Mouse (Mus musculus): ENCODE data around the gene Crybb3. TPM values are rescaled to one million over a fixed set of nuclear protein-coding genes. Genes with fewer than 3 reads are reported as not detected.
A peak's percentile ranks its signal among the peaks of the same experiment; 100 is the strongest.

Crybb3 gene
- polyA plus RNA-seq, 1 experiment from 2014 or later = 1.5 TPM

GRCm38 (mm10) chr5:113120741-113121590 is 39.6 kb upstream of the Crybb3 start:
- Histone ChIP-seq H3K36me3 (ENCODE audit: insufficient read depth, low read length) (no peaks in the 10 kb centered on the region), H3K4me2 (replicated peaks; ENCODE audit: low read depth, low read length) (0 out of 2 replicates have a peak overlapping the region, but pooled peaks have one; percentile 25), H3K9ac (replicated peaks; ENCODE audit: low read depth) (no peak overlapping the region; the same call in 1 of the 2 replicates), H3K27me3 (replicated peaks; ENCODE audit: insufficient read depth, low read length) (no peaks in the 10 kb centered on the region), H3K4me3 (ENCODE audit: low read depth, low read length) (no peak overlapping the region), H3K4me1 (ENCODE audit: insufficient read depth, low read depth, low read length) (peaks cover 8% of the 10 kb centered on the region; the same call in 1 of the 2 replicates), H3K27ac (ENCODE audit: low read length) (peak overlapping the region; percentile 68), H3K9me3 (ENCODE audit: low read length) (no peaks in the 10 kb centered on the region)
- 24% methylated on average over 15 of the region's 15 CpGs for WGBS
- peak; percentile 42 for ATAC-seq
- no peak for DNase-seq (ENCODE audit: low spot score)
- TF ChIP-seq EP300 (IDR thresholded peaks at IDR 0.05) (no peak), CTCF (IDR thresholded peaks at IDR 0.05) (no peak)

DNA sequence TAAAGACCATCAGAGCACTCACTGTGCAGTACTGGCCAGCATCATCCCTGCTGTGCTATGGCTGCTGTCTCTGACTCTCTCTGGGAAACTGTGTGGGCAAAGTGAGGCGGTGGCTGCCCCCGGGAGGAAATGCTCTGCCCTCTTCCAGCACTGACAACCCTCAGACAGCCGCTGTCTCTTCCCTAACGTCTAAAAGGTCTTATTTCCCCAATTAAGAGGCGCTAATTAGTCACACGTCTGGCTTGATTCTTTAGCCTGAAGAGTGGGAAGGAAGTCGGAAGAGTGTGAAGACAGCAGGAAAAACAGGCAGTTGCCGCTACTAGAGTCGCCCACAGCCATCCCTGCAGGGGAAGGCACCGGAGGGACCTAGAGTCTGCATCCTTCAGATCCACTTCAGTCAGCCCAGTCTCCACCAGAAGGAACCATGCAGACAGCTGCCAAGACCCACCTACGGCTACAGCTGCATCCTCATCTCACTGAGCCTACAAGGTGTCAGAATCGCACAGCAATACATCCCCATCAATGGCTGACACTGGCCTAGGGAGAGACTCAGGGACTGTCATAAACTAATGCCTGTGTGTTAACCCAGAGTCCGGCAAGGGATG is 38.6 kb upstream of the Crybb3 start:
- H3K9ac ChIP-seq (replicated peaks; ENCODE audit: low read depth) = no peak overlapping the region
- H3K4me1 ChIP-seq (ENCODE audit: insufficient read depth, low read depth, low read length) = peaks cover 8% of the 10 kb centered on the region; the same call in 1 of the 2 replicates
- WGBS = 37% methylated on average over 13 of the region's 13 CpGs
- no peak overlapping the region for H3K4me2 ChIP-seq (replicated peaks; ENCODE audit: low read depth, low read length)
- DNase-seq (ENCODE audit: low spot score) (no peak), ATAC-seq (no peak)
- TF ChIP-seq EP300 (IDR thresholded peaks at IDR 0.05) (no peak), CTCF (IDR thresholded peaks at IDR 0.05) (no peak)
- H3K27ac ChIP-seq (ENCODE audit: low read length) = no peak overlapping the region
- H3K9me3 ChIP-seq (ENCODE audit: low read length) = no peaks in the 10 kb centered on the region
- no peaks in the 10 kb centered on the region for H3K36me3 ChIP-seq (ENCODE audit: insufficient read depth, low read length)
- no peak overlapping the region for H3K4me3 ChIP-seq (ENCODE audit: low read depth, low read length)
- H3K27me3 ChIP-seq (replicated peaks; ENCODE audit: insufficient read depth, low read length) = no peaks in the 10 kb centered on the region

GRCm38 (mm10) chr5:113119291-113119690 is 37.9 kb upstream of the Crybb3 start:
- no peak overlapping the region for H3K9ac ChIP-seq (replicated peaks; ENCODE audit: low read depth)
- no peaks in the 10 kb centered on the region for H3K9me3 ChIP-seq (ENCODE audit: low read length)
- no peaks in the 10 kb centered on the region for H3K27me3 ChIP-seq (replicated peaks; ENCODE audit: insufficient read depth, low read length)
- no peak overlapping the region for H3K27ac ChIP-seq (ENCODE audit: low read length)
- DNase-seq (ENCODE audit: low spot score) = no peak
- WGBS = 61% methylated on average over 9 of the region's 9 CpGs
- H3K4me3 ChIP-seq (ENCODE audit: low read depth, low read length) = no peak overlapping the region
- H3K36me3 ChIP-seq (ENCODE audit: insufficient read depth, low read length) = no peaks in the 10 kb centered on the region
- H3K4me2 ChIP-seq (replicated peaks; ENCODE audit: low read depth, low read length) = no peak overlapping the region
- H3K4me1 ChIP-seq (ENCODE audit: insufficient read depth, low read depth, low read length) = peaks cover 8% of the 10 kb centered on the region; the same call in 1 of the 2 replicates
- no peak for TF ChIP-seq EP300 (IDR thresholded peaks at IDR 0.05)
- no peak for TF ChIP-seq CTCF (IDR thresholded peaks at IDR 0.05)
- ATAC-seq = no peak

DNA sequence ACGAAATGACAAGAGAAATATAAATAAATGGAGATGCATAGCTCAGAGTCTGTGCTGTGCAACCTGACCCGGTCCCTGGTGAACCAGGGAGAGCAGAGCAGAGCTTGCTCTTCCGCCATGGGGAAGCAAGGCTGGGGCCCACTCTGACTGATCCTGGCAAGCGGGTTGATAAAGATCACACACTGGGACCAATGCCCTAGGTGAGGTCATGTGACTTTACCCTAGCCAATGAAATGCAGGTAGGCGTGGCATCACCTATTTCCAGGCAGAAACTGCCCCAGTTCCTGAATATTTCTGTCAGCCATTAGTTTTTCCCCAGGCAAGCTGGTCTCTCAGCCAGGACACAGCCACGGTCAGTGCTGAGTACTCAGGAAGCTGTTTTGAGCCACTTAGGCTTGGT is 37.3 kb upstream of the Crybb3 start:
- H3K27ac ChIP-seq (ENCODE audit: low read length) = no peak overlapping the region
- DNase-seq (ENCODE audit: low spot score) (peak; percentile 61), ATAC-seq (peak; percentile 20; the same call in 1 of the 2 replicates)
- H3K9ac ChIP-seq (replicated peaks; ENCODE audit: low read depth) = no peak overlapping the region
- no peak overlapping the region for H3K4me2 ChIP-seq (replicated peaks; ENCODE audit: low read depth, low read length)
- H3K27me3 ChIP-seq (replicated peaks; ENCODE audit: insufficient read depth, low read length) = no peaks in the 10 kb centered on the region
- WGBS = 28% methylated on average over 6 of the region's 6 CpGs
- H3K4me1 ChIP-seq (ENCODE audit: insufficient read depth, low read depth, low read length) = peaks cover 11% of the 10 kb centered on the region; the same call in 1 of the 2 replicates
- no peaks in the 10 kb centered on the region for H3K36me3 ChIP-seq (ENCODE audit: insufficient read depth, low read length)
- H3K9me3 ChIP-seq (ENCODE audit: low read length) = no peaks in the 10 kb centered on the region
- no peak for TF ChIP-seq EP300 (IDR thresholded peaks at IDR 0.05)
- no peak for TF ChIP-seq CTCF (IDR thresholded peaks at IDR 0.05)
- no peak overlapping the region for H3K4me3 ChIP-seq (ENCODE audit: low read depth, low read length)

GRCm38 (mm10) chr5:113117361-113117760 is 36.0 kb upstream of the Crybb3 start:
- 90% methylated on average over 5 of the region's 5 CpGs for WGBS
- no peak for ATAC-seq
- no peak overlapping the region for H3K4me2 ChIP-seq (replicated peaks; ENCODE audit: low read depth, low read length)

DNA sequence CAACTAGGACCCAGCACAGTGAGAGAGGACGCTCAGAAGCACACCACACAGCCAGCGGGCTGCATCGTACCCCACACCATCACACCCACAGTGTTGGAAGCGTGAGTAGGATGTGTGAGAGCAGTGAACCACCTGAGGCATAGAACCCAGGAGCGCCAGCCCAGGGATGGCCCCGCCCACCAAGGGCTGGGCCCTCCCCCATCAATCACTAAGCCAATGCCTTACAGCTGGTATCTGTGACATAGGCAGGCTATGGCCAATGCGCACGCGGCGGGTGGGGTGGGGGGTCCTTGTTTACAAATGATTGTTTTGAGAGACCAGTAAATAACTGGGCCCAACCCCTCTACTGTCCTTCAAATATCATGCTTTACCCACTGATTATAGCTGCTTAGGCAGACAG is 34.5 kb upstream of the Crybb3 start:
- Histone ChIP-seq H3K27me3 (replicated peaks; ENCODE audit: insufficient read depth, low read length) (no peaks in the 10 kb centered on the region), H3K9ac (replicated peaks; ENCODE audit: low read depth) (no peak overlapping the region), H3K36me3 (ENCODE audit: insufficient read depth, low read length) (no peaks in the 10 kb centered on the region), H3K9me3 (ENCODE audit: low read length) (no peaks in the 10 kb centered on the region), H3K27ac (ENCODE audit: low read length) (no peak overlapping the region), H3K4me1 (ENCODE audit: insufficient read depth, low read depth, low read length) (peaks cover 6% of the 10 kb centered on the region; the same call in 1 of the 2 replicates), H3K4me3 (ENCODE audit: low read depth, low read length) (no peak overlapping the region), H3K4me2 (replicated peaks; ENCODE audit: low read depth, low read length) (no peak overlapping the region)
- ATAC-seq = no peak
- DNase-seq (ENCODE audit: low spot score) = no peak
- WGBS = 73% methylated on average over 10 of the region's 10 CpGs
- no peak for TF ChIP-seq EP300 (IDR thresholded peaks at IDR 0.05)
- no peak for TF ChIP-seq CTCF (IDR thresholded peaks at IDR 0.05)

More at GRCm38 (mm10) chr5:113117361-113117760, 36.0 kb upstream of the Crybb3 start:
- no peaks in the 10 kb centered on the region for H3K9me3 ChIP-seq (ENCODE audit: low read length)
- TF ChIP-seq CTCF (IDR thresholded peaks at IDR 0.05) = no peak
- no peak for TF ChIP-seq EP300 (IDR thresholded peaks at IDR 0.05)
- no peak for DNase-seq (ENCODE audit: low spot score)
- H3K4me3 ChIP-seq (ENCODE audit: low read depth, low read length) = no peak overlapping the region
- H3K27ac ChIP-seq (ENCODE audit: low read length) = no peak overlapping the region
- H3K4me1 ChIP-seq (ENCODE audit: insufficient read depth, low read depth, low read length) = peaks cover 14% of the 10 kb centered on the region; the same call in 1 of the 2 replicates
- H3K36me3 ChIP-seq (ENCODE audit: insufficient read depth, low read length) = no peaks in the 10 kb centered on the region
- H3K9ac ChIP-seq (replicated peaks; ENCODE audit: low read depth) = no peak overlapping the region
- H3K27me3 ChIP-seq (replicated peaks; ENCODE audit: insufficient read depth, low read length) = no peaks in the 10 kb centered on the region
